Mouse (Mus musculus) erythroid progenitor cell, adult 5-6 weeks (primary cell): Measurements from ENCODE around the gene a. TPM values are rescaled to one million over a fixed set of nuclear protein-coding genes. Genes with fewer than 3 reads are reported as not detected.
"Not testable (repeated sequence)": the region's sequence is repeated elsewhere in the genome, so short reads cannot be mapped to it uniquely, and the experiment has no call there.

ENCODE experiments used
- ATAC-seq: replicated peaks from 2 replicates; pipeline ENCODE4 v1.8.0; 2016; ENCODE audit warnings: moderate number of reproducible peaks, mild to moderate bottlenecking, moderate TSS enrichment, inconsistent platforms; ENCODE audit not compliant: poor library complexity, low FRiP score, severe bottlenecking
- total RNA-seq, 2 experiments: library from RNA; stranded (forward) in 1 of 2; stranded (reverse) in 1 of 2; fragments of 150-400 nt in 1 of 2; fragments of 186-747, 209-891 nt in 1 of 2; gene quantifications; 2 replicates each; pipeline versions ENCODE4 v1.2.3 to v1.2.4; 2015 to 2017; ENCODE audit warnings: low replicate concordance in 2 of 2

a gene
- total RNA-seq, 2 experiments from 2014 or later, result not detected

DNA sequence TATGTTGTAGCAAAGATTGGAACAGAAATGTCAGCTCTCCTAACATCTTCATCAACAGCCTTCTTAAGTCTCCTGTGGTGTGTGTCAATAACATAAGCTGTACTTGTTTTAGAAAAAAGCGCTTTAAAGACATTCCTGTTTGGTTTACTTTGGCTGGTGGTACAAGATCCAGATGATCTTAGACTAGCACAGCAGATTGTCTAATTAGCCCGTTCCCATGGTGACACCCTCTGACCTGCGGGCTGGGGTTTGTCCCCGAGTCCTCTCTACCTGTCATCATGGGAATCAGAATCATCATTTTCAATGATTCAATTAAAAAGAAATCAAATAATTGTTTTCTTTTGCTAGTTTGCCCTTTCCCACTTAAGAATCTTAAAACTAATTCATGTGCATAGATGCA lies 36.3 kb downstream of the a start:
- ATAC-seq, result no peak

DNA sequence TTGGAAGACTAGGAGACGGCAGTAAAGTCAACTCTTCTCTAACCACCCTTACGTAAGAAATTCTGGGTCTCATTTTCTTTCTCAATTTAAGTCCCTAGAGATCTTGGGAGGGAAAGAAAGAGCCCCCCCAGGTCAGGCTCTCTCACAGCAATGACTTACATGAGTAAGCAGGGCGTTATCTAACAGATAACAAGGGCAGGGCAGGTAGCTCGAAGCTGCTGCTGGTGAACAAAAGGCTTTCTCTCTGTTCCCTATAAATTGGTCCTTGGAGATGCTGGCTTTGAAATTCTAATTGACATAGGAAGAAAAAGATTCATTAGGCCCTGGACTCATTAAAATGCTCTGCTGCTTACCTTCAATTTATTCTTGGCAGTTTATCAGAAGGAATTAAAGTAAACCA lies 41.3 kb downstream of the a start:
- ATAC-seq, result no peak

DNA sequence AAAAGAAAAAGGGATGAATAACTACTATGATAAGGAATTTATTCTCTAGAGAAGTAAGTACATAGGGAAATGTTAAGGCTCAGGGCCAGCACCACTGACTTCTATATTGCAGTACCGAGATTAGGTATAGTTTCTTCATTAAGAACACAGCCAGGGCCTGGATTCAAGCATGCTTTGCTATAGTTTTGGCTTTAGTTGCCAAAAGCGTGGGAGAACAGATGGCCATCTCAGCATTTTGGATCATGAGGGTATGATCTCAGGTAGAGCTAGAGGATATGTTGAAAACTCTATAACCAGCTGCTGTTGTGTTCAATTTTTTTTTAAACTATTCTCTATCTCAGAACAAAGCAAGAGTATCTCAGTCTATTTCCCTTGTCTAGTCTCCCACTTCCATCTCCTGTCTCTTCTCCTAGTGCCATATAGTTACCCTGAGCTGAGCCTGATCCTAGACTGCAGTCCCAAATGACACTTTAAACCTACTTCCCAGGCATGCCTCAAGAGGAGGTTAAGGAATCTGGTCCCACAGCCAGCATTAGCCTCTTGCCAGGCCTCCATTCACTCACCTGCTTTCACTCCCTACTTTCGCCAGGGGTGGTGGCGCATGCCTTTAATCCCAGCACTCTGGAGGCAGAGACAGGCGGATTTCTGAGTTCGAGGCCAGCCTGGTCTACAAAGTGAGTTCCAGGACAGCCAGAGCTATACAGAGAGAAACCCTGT lies 43.1 kb downstream of the a start:
- no peak for ATAC-seq

DNA sequence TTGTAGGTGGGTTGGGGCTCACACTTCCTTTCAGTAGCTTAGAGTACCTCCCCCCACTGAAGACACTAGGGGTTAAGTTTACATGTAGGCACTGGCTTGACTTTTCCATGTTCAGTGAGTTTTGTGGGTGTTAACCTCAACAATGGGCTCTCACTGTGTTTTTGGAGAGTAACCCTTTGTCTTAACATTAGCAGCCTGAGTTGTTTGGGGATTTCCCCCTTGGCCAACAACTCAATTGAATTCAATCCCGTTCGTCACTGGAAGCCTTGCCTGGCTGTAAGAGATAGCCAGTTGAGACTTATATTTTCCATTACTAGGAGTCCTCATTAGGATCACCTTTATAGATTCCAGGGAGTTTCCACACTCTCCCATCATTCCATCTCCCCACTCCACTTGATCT lies 45.3 kb downstream of the a start:
- no peak for ATAC-seq

DNA sequence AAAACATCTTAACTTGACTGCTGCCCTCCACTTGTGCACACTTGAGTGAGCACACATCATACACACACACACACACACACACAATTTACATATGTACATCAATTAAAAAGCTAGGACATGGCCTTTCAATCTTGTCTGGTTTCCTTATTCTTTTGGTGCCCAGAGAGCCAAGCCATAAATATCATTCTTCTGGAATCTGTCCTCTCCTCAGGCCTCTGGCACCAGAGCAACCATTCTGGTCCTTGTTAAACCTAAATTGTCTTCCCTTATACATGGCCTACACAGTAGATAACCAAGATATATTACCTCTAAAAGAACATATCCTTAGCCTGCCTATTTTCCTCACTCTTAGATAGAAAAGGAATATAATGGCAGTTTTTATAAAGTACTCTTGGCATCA lies 56.9 kb downstream of the a start:
- ATAC-seq, result no peak

DNA sequence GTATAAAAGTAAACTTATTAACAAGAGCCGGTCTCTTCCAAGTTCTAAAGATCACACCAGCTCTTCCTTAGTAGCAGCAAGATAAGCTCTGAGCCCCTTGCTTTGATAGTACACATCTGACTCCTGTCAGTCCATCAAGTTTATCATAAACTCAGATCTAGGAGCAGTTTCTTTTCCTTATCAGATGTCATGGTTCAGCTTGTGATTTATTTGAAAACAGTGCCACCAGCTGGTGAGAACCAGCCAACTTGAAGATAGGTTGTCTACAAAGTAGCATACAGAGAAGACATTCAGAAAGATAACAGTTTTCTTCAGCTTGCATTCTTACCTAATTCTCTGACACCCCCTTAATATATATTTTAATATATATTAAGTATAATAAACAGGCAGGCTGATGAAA lies 64.2 kb downstream of the a start:
- ATAC-seq, result no peak

DNA sequence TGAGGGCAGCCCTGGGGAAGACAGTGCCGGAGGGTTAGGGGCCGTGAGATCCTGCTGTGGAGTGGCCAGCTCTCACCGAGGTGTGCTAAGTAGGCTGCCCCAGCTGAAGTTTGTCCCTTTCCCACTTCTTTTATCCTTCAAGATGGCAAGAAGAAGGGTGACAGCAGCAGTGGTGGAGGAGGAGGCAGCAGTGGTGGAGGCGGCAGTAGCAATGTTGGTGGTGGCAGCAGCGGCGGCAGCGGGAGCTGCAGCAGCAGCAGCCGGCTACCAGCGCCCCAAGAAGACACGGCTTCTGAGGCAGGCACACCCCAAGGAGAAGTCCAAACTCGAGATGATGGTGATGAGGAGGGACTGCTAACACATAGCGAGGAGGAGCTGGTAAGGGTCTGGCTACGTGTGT lies 72.5 kb downstream of the a start:
- ATAC-seq, result no peak

DNA sequence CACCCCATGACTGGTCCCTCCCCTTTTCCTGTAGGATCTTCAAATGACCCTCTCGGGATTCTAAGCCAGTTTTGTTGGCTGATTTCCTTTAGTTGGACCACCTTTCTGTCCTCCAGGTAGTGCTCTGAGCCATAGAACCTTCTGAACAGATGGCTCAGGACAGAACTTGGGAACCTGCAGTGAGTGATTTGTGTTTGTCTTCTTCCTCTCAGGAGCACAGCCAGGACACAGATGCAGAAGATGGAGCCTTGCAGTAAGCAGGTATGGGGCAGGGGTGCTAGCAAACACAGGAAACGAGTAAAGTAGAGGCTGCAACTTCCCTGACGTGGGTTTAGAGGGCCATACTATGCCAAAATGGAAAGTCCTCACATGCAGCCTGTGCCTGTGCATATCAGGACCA lies 74.5 kb downstream of the a start:
- no peak for ATAC-seq

DNA sequence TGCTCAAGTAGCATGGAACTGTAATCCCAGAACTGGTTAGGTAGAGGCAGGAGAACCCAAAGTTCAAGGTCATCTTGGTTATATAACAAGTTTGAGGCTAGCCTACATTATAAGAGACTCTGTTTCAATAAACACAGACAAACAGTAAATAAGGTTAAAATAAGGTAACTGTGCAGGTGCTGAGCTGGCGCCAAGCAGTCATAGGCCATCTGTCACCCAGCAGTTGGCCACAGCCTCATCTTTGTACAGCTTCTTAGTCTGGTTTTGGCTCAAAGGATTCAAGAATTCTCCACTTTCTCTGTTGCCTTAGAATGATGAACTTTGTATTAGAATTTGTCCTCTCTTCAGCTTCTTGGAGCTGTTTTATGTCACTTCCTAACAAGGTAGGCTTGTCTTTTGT lies 76.9 kb downstream of the a start:
- no peak for ATAC-seq

DNA sequence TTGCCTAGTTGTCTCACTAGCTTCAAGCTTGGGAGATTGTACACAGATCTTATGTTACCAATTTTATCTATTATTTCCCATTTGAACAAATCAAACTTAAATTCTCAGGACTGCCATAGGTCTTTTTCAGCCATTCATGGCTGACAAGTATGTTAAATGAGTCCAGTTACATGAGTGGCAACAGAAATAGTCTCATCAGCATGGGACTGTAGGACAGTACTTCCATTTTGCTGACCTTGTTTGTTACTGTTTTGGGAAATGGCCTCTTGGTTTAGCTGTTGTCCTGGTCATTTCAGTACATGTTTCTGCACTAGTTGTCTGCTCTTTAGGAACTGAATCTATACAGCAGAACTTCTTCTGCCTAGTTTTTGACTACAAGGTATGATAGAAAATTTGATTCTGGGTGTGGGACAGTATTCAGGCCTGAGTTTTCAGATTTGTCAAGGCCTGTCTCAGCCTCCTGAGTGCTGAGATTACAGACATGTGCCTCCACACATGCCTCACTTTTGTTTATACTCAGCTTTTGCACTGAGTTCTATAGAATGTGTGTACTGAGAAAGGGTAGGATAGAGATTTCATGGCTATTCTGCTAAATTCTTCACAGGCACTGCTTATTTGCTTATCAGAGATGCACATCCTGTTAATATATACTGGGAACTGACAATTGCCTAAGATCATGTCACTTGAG lies 78.9 kb downstream of the a start:
- no peak for ATAC-seq

DNA sequence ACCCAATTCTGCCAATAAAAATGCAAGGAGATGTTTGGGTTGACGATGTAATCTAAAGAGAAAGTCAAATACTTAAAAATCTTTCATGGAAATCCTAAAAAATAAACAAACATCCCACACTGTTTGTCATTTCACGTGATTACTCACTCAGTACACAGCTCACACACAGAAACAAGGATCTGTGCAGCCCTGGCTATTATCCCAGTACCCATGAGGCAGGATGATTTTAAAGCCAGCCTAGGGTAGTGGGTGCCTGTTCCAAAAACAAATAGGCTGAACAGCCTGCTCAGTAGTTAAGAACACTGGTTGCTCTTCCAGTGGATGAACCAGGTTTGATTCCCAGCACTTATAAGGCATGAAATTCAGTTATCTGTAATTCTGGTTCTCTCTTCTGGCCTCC lies 85.4 kb downstream of the a start:
- no peak for ATAC-seq

DNA sequence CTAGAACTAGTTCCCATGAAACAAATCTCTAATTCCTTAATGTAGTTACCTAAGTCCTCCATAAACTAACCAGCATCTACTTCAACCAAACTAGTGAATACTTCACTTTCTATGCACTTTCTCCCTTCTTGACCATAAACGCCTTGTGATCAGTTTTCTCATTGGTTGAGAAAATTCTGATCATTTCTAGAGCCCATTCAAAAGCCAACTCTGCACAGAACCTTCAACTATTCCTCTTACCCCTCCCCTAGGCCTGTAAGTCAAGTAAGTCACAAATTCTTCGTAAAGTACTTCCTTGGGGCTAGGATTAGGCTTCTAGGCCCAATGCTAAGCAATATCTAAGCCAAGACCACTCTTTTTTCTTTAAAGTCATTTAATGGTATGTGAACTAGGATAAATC lies 100.4 kb downstream of the a start:
- ATAC-seq, result no peak

DNA sequence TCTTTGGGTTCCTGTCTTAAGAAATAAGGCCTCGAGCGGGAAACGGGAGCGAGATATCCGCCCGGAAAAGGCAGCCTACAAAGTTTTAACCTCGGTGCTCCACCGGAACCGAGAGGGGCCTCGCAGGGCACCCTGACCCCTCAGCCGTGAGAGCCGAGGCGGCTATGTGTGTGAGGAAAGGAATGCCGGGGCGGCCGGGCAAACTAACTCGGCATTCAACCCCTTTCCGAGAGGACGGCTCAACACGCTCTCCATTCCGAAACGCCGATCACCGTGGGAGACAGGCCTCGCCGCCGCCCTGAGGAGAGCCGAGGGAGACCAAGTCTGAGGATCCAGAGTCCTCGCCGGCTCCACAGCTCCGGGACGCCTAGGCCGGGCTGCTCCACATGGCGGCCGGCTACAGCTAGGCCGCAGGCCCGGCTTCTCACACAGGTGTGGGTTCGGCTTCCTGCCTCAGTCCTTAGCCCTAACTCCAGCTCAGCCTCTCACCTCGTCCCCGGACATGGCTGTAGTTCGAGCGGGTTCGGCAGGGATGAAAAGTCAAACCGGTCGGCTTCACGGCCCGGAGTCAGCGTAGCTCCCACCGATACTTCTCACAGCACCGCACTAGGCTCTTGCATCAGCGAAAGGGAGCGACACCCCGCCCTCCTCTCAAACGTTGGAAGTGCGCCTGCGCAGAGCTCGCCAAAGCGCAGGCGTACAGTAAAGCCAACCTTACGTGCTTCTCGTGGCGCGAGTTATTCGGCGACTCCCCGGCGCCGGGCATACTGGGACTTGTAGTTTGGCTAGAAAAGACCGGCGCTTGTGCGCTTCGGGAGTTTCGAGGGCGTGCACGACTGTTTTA lies 101.2 kb downstream of the a start, which contains the start of gene Eif2s2:
Eif2s2 (minus strand) TSS at position 735 of the 844 bp plus-strand sequence.
- peak; percentile 96 for ATAC-seq

DNA sequence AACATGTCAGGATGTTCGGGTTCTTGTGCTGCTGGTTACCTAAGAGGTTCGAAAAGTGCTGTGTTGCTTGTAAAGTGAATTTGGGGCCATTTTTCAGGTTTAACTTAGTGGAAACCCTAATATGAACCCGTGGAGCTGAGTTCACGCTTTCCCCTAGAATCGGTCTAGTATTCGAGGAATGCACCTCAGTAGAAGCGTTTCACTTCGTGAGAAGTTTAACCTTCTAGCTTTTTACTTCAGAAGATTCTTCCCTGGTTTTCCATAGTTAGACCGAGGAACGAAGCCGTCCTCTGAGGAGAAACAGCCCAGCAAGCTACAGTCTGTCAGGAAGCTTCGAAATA lies 101.8 kb downstream of the a start:
- ATAC-seq, result peak; percentile 26

DNA sequence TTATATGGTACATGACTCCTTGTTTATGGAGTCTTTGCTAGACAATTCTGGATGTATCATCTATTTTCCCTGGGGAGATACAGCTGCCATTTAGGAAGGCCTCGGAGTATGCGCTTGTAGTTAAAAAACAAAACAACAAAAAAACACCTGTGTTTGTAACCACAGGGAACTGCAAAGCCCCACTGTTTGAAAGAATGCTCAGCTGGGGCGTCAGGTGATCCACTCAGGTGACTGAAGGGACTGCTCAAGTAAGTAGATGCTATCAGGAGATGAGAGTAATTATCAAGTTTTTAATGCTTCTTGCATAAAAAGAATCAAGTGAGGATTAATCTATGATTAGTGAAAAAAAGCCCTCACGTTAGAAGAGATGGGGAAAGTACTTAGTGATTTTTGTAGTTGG lies 102.3 kb downstream of the a start:
- ATAC-seq, result no peak

DNA sequence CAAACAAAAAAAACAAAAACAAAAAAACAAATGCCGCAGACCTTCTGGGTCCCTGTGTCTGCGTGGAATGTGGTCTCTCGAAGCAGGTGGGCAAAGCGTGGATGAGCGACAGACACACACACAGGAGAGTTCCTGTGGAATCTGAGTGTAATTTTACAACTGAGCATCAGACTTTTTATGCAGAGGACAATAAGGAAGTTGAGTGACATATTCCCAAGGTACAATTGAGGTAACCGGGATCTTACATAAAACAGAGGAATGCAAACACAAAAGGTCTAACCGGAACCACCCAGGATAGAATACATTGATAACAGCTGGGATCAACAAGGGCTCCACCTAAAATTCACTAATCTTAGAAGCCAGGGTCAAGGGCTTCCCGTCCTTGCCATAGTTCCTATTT lies 107.8 kb downstream of the a start:
- not testable (repeated sequence) for ATAC-seq

DNA sequence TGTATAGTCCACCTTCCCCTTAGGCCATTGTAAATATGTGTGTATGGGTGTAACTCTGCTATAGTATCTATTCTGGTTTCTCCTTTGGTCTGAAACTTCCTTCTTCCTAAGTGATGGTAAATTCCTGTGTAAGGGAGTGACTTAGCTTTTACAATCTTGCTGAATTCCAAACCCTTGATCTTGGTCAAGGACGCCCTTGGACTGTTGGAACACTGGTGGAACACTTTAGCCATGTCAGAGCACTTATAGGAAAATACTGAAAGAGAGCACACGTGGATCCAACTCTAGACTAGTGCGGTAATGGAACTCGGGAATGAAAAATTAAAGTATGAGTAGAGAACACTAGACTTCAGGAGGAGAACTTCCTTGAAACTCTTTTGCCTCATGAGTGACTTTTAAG lies 108.2 kb downstream of the a start:
- ATAC-seq, result not testable (repeated sequence)

DNA sequence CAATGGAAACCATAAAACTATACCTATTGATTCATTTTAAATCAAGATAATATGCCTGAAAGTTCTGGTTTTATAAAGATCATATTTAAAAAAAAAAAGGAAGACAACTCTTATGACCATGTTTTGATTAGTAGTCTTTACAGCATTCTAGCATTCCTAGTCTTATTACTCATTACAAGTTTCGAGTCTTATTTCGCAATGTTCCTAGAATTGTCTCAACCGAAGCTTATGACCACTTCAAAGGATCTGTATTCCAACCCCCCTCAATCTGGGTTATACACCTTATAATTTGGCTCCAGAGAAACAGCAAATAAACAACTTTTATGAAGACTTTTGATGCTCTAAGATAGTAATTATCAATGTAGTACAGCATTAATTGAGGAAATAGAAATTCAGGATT lies 110.9 kb downstream of the a start:
- ATAC-seq, result no peak

DNA sequence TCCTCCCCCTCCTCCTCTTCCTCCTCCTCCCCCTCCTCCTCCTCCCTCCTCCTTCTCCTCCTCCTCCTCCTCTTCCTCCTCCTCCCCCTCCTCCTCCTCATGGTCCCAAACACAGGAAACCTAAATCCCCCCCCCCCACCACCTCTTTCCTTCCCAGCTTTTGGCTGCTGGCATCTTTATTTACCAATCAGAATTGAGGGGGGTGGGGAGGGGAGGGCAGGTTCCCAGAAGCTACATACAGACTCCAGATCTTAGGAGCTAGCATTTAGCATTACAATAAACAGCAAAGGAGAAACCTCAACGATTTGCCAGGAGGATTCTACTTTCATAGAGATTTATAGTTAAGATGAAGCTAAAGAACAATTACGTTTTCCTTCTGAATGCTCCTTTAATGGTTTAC lies 114.6 kb downstream of the a start:
- no peak for ATAC-seq

DNA sequence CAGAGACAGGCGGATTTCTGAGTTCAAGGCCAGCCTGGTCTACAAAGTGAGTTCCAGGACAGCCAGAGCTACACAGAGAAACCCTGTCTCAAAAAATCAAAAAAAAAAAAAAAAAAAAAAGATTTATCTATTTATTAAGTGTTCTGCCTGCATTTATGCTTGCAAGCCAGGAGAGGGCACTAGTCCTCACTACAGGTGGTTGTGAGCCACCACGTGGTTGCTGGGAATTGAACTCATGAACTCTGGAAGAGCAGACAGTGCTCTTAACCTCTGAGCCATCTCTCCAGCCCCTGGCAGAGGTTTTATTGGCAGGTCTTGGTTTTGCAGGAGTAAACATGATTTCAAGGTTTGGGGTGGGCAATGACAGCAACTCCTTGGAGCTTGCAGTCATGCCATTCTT lies 117.0 kb downstream of the a start:
- ATAC-seq, result not testable (repeated sequence)

DNA sequence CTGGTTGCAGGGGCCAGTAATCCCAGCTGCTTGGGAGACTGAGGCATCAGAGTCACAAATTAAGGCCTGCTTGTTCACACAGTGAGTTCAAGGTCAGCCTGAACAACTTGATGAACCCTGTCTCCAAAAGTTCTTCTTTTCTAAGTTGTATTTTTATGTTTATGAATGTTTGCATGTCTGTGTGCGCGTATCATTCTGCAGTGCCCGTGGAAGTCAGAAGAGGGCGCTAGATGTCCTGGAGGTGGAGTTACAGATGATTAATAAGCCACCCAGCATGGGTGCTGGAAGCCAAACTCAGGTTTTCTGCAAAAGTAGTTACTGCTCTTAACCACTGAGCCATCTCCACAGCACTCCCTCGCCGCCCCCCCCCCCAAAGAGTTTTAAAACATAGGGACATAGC lies 118.6 kb downstream of the a start:
- no peak for ATAC-seq
